Mouse (Mus musculus) CH12.LX (cell line): ENCODE results near the gene Proser3. TPM values are rescaled to one million over a fixed set of nuclear protein-coding genes. Genes with fewer than 3 reads are reported as not detected.

Source experiments
- DNase-seq: peaks from one replicate; pipeline ENCODE4 v3.0.0-alpha.2; 2013; ENCODE audit errors: extremely low read depth
- H3K27ac ChIP-seq: 2 replicates; pipeline ENCODE4 v1.5.1; 2012; ENCODE audit warnings: low read depth, mild to moderate bottlenecking, control low read depth, moderate library complexity; ENCODE audit not compliant: insufficient read depth
- H3K27me3 ChIP-seq: replicated peaks from 2 replicates; pipeline ENCODE3; 2012; ENCODE audit warnings: inconsistent platforms
- H3K36me3 ChIP-seq, 2 experiments: replicated peaks in 1 of 2; 2 replicates each; pipeline versions ENCODE3 to v1.6.1; 2012; ENCODE audit warnings: inconsistent platforms in 1 of 2, low read length in 1 of 2, mild to moderate bottlenecking in 1 of 2, mixed read lengths in 1 of 2, moderate library complexity in 1 of 2; ENCODE audit not compliant: control insufficient read depth in 1 of 2, insufficient read depth in 1 of 2
- H3K4me1 ChIP-seq, 2 experiments: 2 replicates each; pipeline ENCODE4 v1.6.1; 2012; ENCODE audit warnings: inconsistent platforms in 1 of 2, moderate library complexity in 1 of 2; ENCODE audit not compliant: insufficient read depth in 2 of 2, control insufficient read depth in 1 of 2
- H3K4me2 ChIP-seq: 2 replicates; pipeline ENCODE4 v1.6.1; 2012; ENCODE audit warnings: low read depth, mild to moderate bottlenecking, control low read depth; ENCODE audit not compliant: poor library complexity, insufficient read depth, severe bottlenecking
- H3K4me3 ChIP-seq, 3 experiments: fragments of 150-350 bp in 1 of 3; sonication (generic) in 1 of 3; replicated peaks in 1 of 3; 2 replicates each; pipeline versions ENCODE3 to v1.5.1; 2011 to 2012; ENCODE audit warnings: low read depth in 2 of 3, low read length in 2 of 3, mild to moderate bottlenecking in 2 of 3, moderate library complexity in 2 of 3, control low read depth in 1 of 3, improper control_type of control experiment in 1 of 3, inconsistent platforms in 1 of 3, mixed read lengths in 1 of 3; ENCODE audit not compliant: poor library complexity in 1 of 3
- H3K79me2 ChIP-seq: replicated peaks from 2 replicates; pipeline ENCODE4 v1.6.1; 2012; ENCODE audit warnings: mild to moderate bottlenecking, moderate library complexity; ENCODE audit not compliant: control insufficient read depth, poor library complexity, insufficient read depth, severe bottlenecking; ENCODE audit errors: extremely low read depth
- H3K9ac ChIP-seq: 2 replicates; pipeline ENCODE4 v1.6.1; 2012; ENCODE audit warnings: low read depth, mild to moderate bottlenecking, control low read depth, moderate library complexity; ENCODE audit not compliant: insufficient read depth
- H3K9me3 ChIP-seq: replicated peaks from 2 replicates; pipeline ENCODE3; 2012; ENCODE audit warnings: low read length, inconsistent platforms, mixed read lengths
- BHLHE40 ChIP-seq: IDR thresholded peaks from 2 replicates; pipeline ENCODE4 v1.6.1; 2011; ENCODE audit warnings: mild to moderate bottlenecking, low read depth, low read length, improper control_type of control experiment
- CHD1 ChIP-seq: IDR thresholded peaks from 2 replicates; pipeline ENCODE4 v1.6.1; 2012; ENCODE audit warnings: low read depth, low read length, improper control_type of control experiment, inconsistent platforms
- CHD2 ChIP-seq: IDR thresholded peaks from 2 replicates; pipeline ENCODE4 v1.6.1; 2011; ENCODE audit warnings: low read length, improper control_type of control experiment
- ELF1 ChIP-seq: IDR thresholded peaks from 2 replicates; pipeline ENCODE4 v1.6.1; 2014; ENCODE audit warnings: low read depth, mild to moderate bottlenecking, inconsistent platforms, low read length, improper control_type of control experiment
- ETS1 ChIP-seq: conservative IDR thresholded peaks from 2 replicates; pipeline ENCODE4 v1.6.1; 2012; ENCODE audit warnings: low read depth, mild to moderate bottlenecking, inconsistent platforms, low read length, improper control_type of control experiment, moderate library complexity
- HCFC1 ChIP-seq: IDR thresholded peaks from 2 replicates; pipeline ENCODE4 v1.6.1; 2012; ENCODE audit warnings: low read depth, mild to moderate bottlenecking, inconsistent platforms, low read length, improper control_type of control experiment
- IRF4 ChIP-seq: IDR thresholded peaks from 2 replicates; pipeline ENCODE4 v1.6.1; 2014; ENCODE audit warnings: low read depth, mild to moderate bottlenecking, inconsistent platforms, low read length, improper control_type of control experiment
- JUN ChIP-seq: IDR thresholded peaks from 2 replicates; pipeline ENCODE4 v1.6.1; 2011; ENCODE audit warnings: low read depth, mild to moderate bottlenecking, low read length, improper control_type of control experiment, moderate library complexity; ENCODE audit not compliant: insufficient read depth
- JUND ChIP-seq: conservative IDR thresholded peaks from 2 replicates; pipeline ENCODE4 v1.6.1; 2011; ENCODE audit warnings: low read depth, low read length, improper control_type of control experiment
- KAT2A ChIP-seq: IDR thresholded peaks from 2 replicates; pipeline ENCODE4 v1.6.1; 2012; ENCODE audit warnings: low read length, improper control_type of control experiment, inconsistent platforms; ENCODE audit not compliant: insufficient replicate concordance
- MAX ChIP-seq: IDR thresholded peaks from 2 replicates; pipeline ENCODE4 v1.6.1; 2011; ENCODE audit warnings: low read length, improper control_type of control experiment
- MAZ ChIP-seq: IDR thresholded peaks from 2 replicates; pipeline ENCODE4 v1.6.1; 2012; ENCODE audit warnings: low read depth, mild to moderate bottlenecking, inconsistent platforms, low read length, improper control_type of control experiment, moderate library complexity
- MEF2A ChIP-seq: IDR thresholded peaks from 2 replicates; pipeline ENCODE4 v1.6.1; 2014; ENCODE audit warnings: low read depth, mild to moderate bottlenecking, inconsistent platforms, low read length, improper control_type of control experiment, borderline replicate concordance
- MXI1 ChIP-seq: IDR thresholded peaks from 2 replicates; pipeline ENCODE4 v1.6.1; 2011; ENCODE audit warnings: mild to moderate bottlenecking, low read depth, low read length, improper control_type of control experiment
- MYC ChIP-seq: IDR thresholded peaks from 2 replicates; pipeline ENCODE4 v1.6.1; 2011; ENCODE audit warnings: low read depth, mild to moderate bottlenecking, improper control_type of control experiment, low read length
- NELFE ChIP-seq: IDR thresholded peaks from 2 replicates; pipeline ENCODE4 v1.6.1; 2011; ENCODE audit warnings: low read depth, low read length, improper control_type of control experiment
- POLR2A ChIP-seq: IDR thresholded peaks from 2 replicates; pipeline ENCODE4 v1.6.1; 2011; ENCODE audit warnings: low read depth, mild to moderate bottlenecking, improper control_type of control experiment, low read length
- POLR2AphosphoS2 ChIP-seq: IDR thresholded peaks from 2 replicates; pipeline ENCODE4 v1.6.1; 2011; ENCODE audit warnings: low read depth, low read length, improper control_type of control experiment
- RCOR1 ChIP-seq: conservative IDR thresholded peaks from 2 replicates; pipeline ENCODE4 v1.6.1; 2012; ENCODE audit warnings: low read depth, mild to moderate bottlenecking, inconsistent platforms, low read length, improper control_type of control experiment
- SIN3A ChIP-seq: IDR thresholded peaks from 2 replicates; pipeline ENCODE4 v1.6.1; 2012; ENCODE audit warnings: low read length, improper control_type of control experiment, inconsistent platforms
- SMC3 ChIP-seq: IDR thresholded peaks from 2 replicates; pipeline ENCODE4 v1.6.1; 2011; ENCODE audit warnings: low read depth, low read length, improper control_type of control experiment
- TBP ChIP-seq: conservative IDR thresholded peaks from 2 replicates; pipeline ENCODE4 v1.6.1; 2011; ENCODE audit warnings: low read depth, low read length, improper control_type of control experiment
- TCF12 ChIP-seq: IDR thresholded peaks from 2 replicates; pipeline ENCODE4 v1.6.1; 2014; ENCODE audit warnings: low read depth, mild to moderate bottlenecking, inconsistent platforms, low read length, improper control_type of control experiment
- USF1 ChIP-seq: IDR thresholded peaks from 2 replicates; pipeline ENCODE4 v1.6.1; 2014; ENCODE audit warnings: low read depth, mild to moderate bottlenecking, inconsistent platforms, low read length, improper control_type of control experiment
- USF2 ChIP-seq: conservative IDR thresholded peaks from 2 replicates; pipeline ENCODE4 v1.6.1; 2011; ENCODE audit warnings: low read depth, low read length, improper control_type of control experiment
- ZKSCAN1 ChIP-seq: IDR thresholded peaks from 2 replicates; pipeline ENCODE4 v1.6.1; 2012; ENCODE audit warnings: low read depth, inconsistent platforms, low read length, improper control_type of control experiment, borderline replicate concordance
- ZMIZ1 ChIP-seq: IDR thresholded peaks from 2 replicates; pipeline ENCODE4 v1.6.1; 2012; ENCODE audit warnings: low read depth, mild to moderate bottlenecking, inconsistent platforms, low read length, improper control_type of control experiment
- dilution Hi-C: fragments of 300-500 bp; cut with MboI; formaldehyde crosslinking; loops from 2 replicates; pipeline ENCODE4 v1.14.3; 2020; ENCODE audit warnings: low sequenced_read_pairs; ENCODE audit not compliant: extremely low pct_unique_long_range_greater_than_20kb, extremely low pct_ligation_motif_present
- in situ Hi-C: fragments of 300-500 bp; cut with MboI; formaldehyde crosslinking; loops from 3 replicates; pipeline ENCODE4 v1.14.3; 2019; ENCODE audit warnings: low sequenced_read_pairs, low pct_ligation_motif_present, low pct_unique_long_range_greater_than_20kb, mixed read lengths
- polyA plus RNA-seq: library from polyadenylated mRNA; unstranded; fragments of >175 nt; gene quantifications from 2 replicates; pipeline ENCODE4 v1.2.1, GENCODE M21; 2012; ENCODE audit warnings: low read depth; ENCODE audit not compliant: insufficient read length
- total RNA-seq, 2 experiments: library from RNA; depleted of rRNA; stranded (reverse); fragments of 300-350 nt in 1 of 2; fragments of >200 nt in 1 of 2; gene quantifications; 2 replicates each; pipeline ENCODE4 v1.2.3; 2012 to 2014

The Proser3 gene
- total and polyA plus RNA-seq, 3 experiments, result 2.0 to 6.0 (median 5.9) TPM

DNA sequence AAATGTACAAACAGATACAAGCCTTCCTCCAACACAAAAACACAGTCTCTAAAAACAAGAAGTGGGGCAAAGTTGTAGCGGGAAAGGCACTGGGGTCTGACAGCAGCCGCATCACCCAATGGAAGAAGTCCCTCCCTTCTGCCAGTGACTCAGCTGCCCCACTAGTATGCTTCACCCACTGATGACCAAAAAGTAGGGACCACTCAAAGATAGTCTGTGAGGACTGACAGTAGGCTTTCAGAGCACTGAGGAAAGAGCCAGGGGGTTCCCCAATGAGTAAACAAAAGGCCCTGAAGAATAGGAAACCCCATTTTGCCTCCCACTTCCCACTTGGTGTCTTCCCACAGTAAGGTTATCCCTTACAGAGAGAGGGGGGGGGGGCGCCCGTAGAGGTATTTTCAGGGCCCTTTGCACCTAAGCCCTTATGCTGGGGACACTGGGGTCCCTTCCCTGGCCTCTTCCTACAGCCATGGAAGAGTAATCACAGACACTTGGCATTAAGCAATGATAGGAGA lies 42.5 kb upstream of the Proser3 start:
- dilution Hi-C loops, result no loop called here

DNA sequence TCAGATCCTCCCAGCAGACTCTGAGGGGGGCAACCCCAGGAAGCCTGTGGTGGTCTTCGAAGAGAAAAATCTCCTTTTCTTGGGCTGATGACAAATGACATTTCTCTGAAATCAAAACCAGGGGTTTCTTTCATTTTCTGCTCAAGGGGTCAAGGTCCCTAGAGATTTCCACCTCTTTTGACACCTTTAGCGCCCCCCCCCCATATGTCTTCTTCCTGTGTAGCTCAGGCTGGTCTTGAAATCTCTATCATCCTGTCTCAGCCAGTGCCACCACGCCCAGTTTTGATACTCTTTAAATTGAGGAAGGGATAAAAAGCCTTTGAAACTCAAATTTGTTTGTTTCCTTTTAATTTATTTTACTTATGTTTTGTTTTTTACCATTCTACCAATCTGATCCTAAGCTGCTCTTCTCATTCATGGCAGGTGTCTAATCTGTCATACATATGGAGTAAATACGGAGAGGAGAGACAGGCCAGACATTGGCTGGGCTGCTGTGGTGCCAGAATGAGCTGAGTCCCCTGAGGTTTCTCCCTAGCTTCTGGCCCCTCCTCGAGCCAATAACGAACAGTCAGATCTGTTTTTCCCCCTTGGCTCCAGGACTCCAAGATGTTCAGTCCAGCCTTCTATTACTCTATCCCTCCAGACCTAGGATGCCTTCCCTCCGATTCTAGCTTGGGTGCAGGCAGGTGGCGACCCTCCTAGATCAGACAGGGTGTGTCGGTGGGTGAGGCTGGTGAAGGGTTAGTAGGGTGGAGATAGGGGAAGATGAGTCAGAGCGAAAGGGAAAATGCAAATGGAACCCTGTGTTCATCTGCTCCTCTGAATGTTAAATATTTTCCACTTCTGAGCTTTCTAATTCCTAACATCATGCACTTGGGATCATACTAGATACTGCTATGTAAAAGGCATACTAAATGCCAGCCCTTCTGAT lies 41.7 kb upstream of the Proser3 start:
- peak overlapping the region; percentile 74 for H3K9ac ChIP-seq
- H3K27ac ChIP-seq, result peak overlapping the region; percentile 100
- H3K4me3 ChIP-seq, result peak overlapping the region; percentile 84 to 93 (median 89)
- H3K4me1 ChIP-seq, result peaks cover 16 to 46% of the 10 kb centered on the region in 2 experiments
- peaks cover 33% of the 10 kb centered on the region for H3K79me2 ChIP-seq
- dilution Hi-C loops (no loop called here), in situ Hi-C loops (no loop called here)
- no peaks in the 10 kb centered on the region for H3K27me3 ChIP-seq
- no peaks in the 10 kb centered on the region for H3K9me3 ChIP-seq
- peak overlapping the region; percentile 93 for H3K4me2 ChIP-seq
- DNase-seq, result peak; percentile 91
- H3K36me3 ChIP-seq, result peaks cover 0 to 14% of the 10 kb centered on the region in 2 experiments
- TF ChIP-seq IRF4, result peak; percentile 99
- TF ChIP-seq CHD2, result peak; percentile 74
- peak; percentile 47 for TF ChIP-seq MEF2A
- peak; percentile 38; the same call in 1 of the 2 replicates for TF ChIP-seq POLR2AphosphoS2
- TF ChIP-seq USF2, result no peak; the same call in 1 of the 2 replicates
- peak; percentile 59; the same call in 1 of the 2 replicates for TF ChIP-seq TCF12
- no peak; the same call in 1 of the 2 replicates for TF ChIP-seq MAX
- TF ChIP-seq SMC3, result no peak; the same call in 1 of the 2 replicates
- no peak for TF ChIP-seq HCFC1
- TF ChIP-seq ETS1, result peak; percentile 67
- peak; percentile 72 for TF ChIP-seq POLR2A
- no peak for TF ChIP-seq USF1
- 0 out of 2 replicates have a peak, but pooled peaks have one; percentile 60 for TF ChIP-seq SIN3A
- TF ChIP-seq JUND, result peak; percentile 97
- peak; percentile 11; the same call in 1 of the 2 replicates for TF ChIP-seq MXI1
- TF ChIP-seq ELF1, result no peak
- TF ChIP-seq NELFE, result peak; percentile 45; the same call in 1 of the 2 replicates
- no peak; the same call in none of the 2 replicates for TF ChIP-seq ZMIZ1
- TF ChIP-seq KAT2A, result no peak
- peak; percentile 58; the same call in 1 of the 2 replicates for TF ChIP-seq RCOR1
- TF ChIP-seq CHD1, result no peak
- peak; percentile 77 for TF ChIP-seq MYC
- TF ChIP-seq TBP, result peak; percentile 84
- no peak for TF ChIP-seq ZKSCAN1

More for the DNA sequence above, 42.5 kb upstream of the Proser3 start:
- Histone ChIP-seq H3K79me2 (peaks cover 33% of the 10 kb centered on the region), H3K36me3 (peaks cover 0 to 14% of the 10 kb centered on the region in 2 experiments), H3K4me3 (no peak overlapping the region), H3K27me3 (no peaks in the 10 kb centered on the region), H3K4me2 (peak overlapping the region; percentile 93), H3K4me1 (peaks cover 16 to 46% of the 10 kb centered on the region in 2 experiments), H3K9ac (peak overlapping the region; percentile 57), H3K9me3 (no peaks in the 10 kb centered on the region), H3K27ac (peak overlapping the region; percentile 100)
- in situ Hi-C loops, result no loop called here
- DNase-seq, result peak; percentile 86
- TF ChIP-seq TBP (no peak), MEF2A (no peak), JUN (no peak), BHLHE40 (peak; percentile 4; the same call in 1 of the 2 replicates), IRF4 (peak; percentile 81), SIN3A (0 out of 2 replicates have a peak, but pooled peaks have one; percentile 8), MAZ (peak; percentile 25; the same call in 1 of the 2 replicates), TCF12 (0 out of 2 replicates have a peak, but pooled peaks have one; percentile 36), HCFC1 (no peak), ETS1 (peak; percentile 54), KAT2A (no peak), MXI1 (peak; percentile 17; the same call in 1 of the 2 replicates), CHD1 (peak; percentile 23; the same call in 1 of the 2 replicates)
